Mouse (Mus musculus) lung, adult 2 months (tissue): ENCODE measurements around the gene Tmem191c. TPM values are rescaled to one million over a fixed set of nuclear protein-coding genes. Genes with fewer than 3 reads are reported as not detected.

ENCODE experiments used
- DNase-seq: peaks from one replicate; pipeline ENCODE4 v3.0.0; 2022
- H3K4me1 ChIP-seq: fragments of 200-500 bp; 2 replicates; pipeline ENCODE4 v1.6.1; 2011; ENCODE audit warnings: low read length; ENCODE audit not compliant: control insufficient read depth, insufficient read depth
- H3K4me3 ChIP-seq: fragments of 200-500 bp; replicated peaks from 2 replicates; pipeline ENCODE3; 2011; ENCODE audit warnings: low read depth, mild to moderate bottlenecking, control low read depth, low read length; ENCODE audit errors: extremely low read depth
- CTCF ChIP-seq: fragments of 200-500 bp; IDR thresholded peaks from 2 replicates; pipeline ENCODE4 v1.5.1; 2011; ENCODE audit warnings: mild to moderate bottlenecking, low read length, control low read depth; ENCODE audit not compliant: insufficient read depth
- POLR2A ChIP-seq: fragments of 200-500 bp; IDR thresholded peaks from 2 replicates; pipeline ENCODE4 v1.6.1; 2011; ENCODE audit warnings: low read depth, mild to moderate bottlenecking, control low read depth, low read length, borderline replicate concordance; ENCODE audit errors: extremely low read depth
- WGBS: fragments of 180-500 bp; shearing (Covaris S2); methylation state at CpG from one replicate; pipeline ENCODE4 v1.1.7; 2018; 5-methylcytosine and 5-hydroxymethylcytosine counted together
- polyA plus RNA-seq: library from polyadenylated mRNA; depleted of rRNA; stranded (reverse); fragments of >200 nt; gene quantifications from 2 replicates; pipeline ENCODE4 v1.2.3, GENCODE M21; 2012

Tmem191c gene
- polyA plus RNA-seq, 1 experiment: 7.0 TPM

- TF ChIP-seq POLR2A (no peak), CTCF (no peak)
- 10% methylated on average over 1 of the region's 1 CpGs for WGBS
- H3K4me3 ChIP-seq: no peak overlapping the region
- no peaks in the 10 kb centered on the region for H3K4me1 ChIP-seq
- no peak for DNase-seq
These were observed 32.1 kb upstream of the Tmem191c start for GRCm38 (mm10) chr16:17243731-17244130.

GRCm38 (mm10) chr16:17244996-17245395, 30.9 kb upstream of the Tmem191c start:
- Histone ChIP-seq H3K4me3 (no peak overlapping the region), H3K4me1 (no peaks in the 10 kb centered on the region)
- no peak for TF ChIP-seq POLR2A
- no peak for TF ChIP-seq CTCF
- WGBS: 67% methylated on average over 1 of the region's 1 CpGs
- DNase-seq: no peak

- H3K4me3 ChIP-seq: no peak overlapping the region
- DNase-seq: peak; percentile 75
- H3K4me1 ChIP-seq: no peaks in the 10 kb centered on the region
- WGBS: 51% methylated on average over 4 of the region's 4 CpGs
- no peak for TF ChIP-seq CTCF
- TF ChIP-seq POLR2A: no peak
These were observed 28.1 kb upstream of the Tmem191c start for GRCm38 (mm10) chr16:17247727-17248126.

GRCm38 (mm10) chr16:17249135-17249534, 26.7 kb upstream of the Tmem191c start:
- no peak for DNase-seq
- H3K4me1 ChIP-seq: no peaks in the 10 kb centered on the region
- 44% methylated on average over 6 of the region's 6 CpGs for WGBS
- TF ChIP-seq POLR2A (no peak), CTCF (no peak)
- no peak overlapping the region for H3K4me3 ChIP-seq

GRCm38 (mm10) chr16:17251539-17251938, 24.3 kb upstream of the Tmem191c start:
- WGBS: 42% methylated on average over 3 of the region's 3 CpGs
- DNase-seq: peak; percentile 87
- no peaks in the 10 kb centered on the region for H3K4me1 ChIP-seq
- H3K4me3 ChIP-seq: no peak overlapping the region
- TF ChIP-seq CTCF (no peak), POLR2A (no peak)

- WGBS: 68% methylated on average over 3 of the region's 3 CpGs
- no peak for TF ChIP-seq POLR2A
- TF ChIP-seq CTCF: no peak
- H3K4me1 ChIP-seq: no peaks in the 10 kb centered on the region
- DNase-seq: no peak
- no peak overlapping the region for H3K4me3 ChIP-seq
These were observed 23.7 kb upstream of the Tmem191c start for GRCm38 (mm10) chr16:17252086-17252726.

- 77% methylated on average over 7 of the region's 7 CpGs for WGBS
- no peak for DNase-seq
- TF ChIP-seq POLR2A (no peak), CTCF (no peak)
- no peaks in the 10 kb centered on the region for H3K4me1 ChIP-seq
- no peak overlapping the region for H3K4me3 ChIP-seq
These were observed 23.0 kb upstream of the Tmem191c start for GRCm38 (mm10) chr16:17252841-17253240.

GRCm38 (mm10) chr16:17254005-17254597, 21.8 kb upstream of the Tmem191c start:
- no peak for DNase-seq
- no peaks in the 10 kb centered on the region for H3K4me1 ChIP-seq
- TF ChIP-seq POLR2A: no peak
- TF ChIP-seq CTCF: no peak
- no peak overlapping the region for H3K4me3 ChIP-seq
- 61% methylated on average over 4 of the region's 4 CpGs for WGBS

- 74% methylated on average over 2 of the region's 2 CpGs for WGBS
- Histone ChIP-seq H3K4me3 (no peak overlapping the region), H3K4me1 (no peaks in the 10 kb centered on the region)
- TF ChIP-seq POLR2A (no peak), CTCF (no peak)
- no peak for DNase-seq
These were observed 20.6 kb upstream of the Tmem191c start for GRCm38 (mm10) chr16:17255270-17255669.

- no peaks in the 10 kb centered on the region for H3K4me1 ChIP-seq
- 79% methylated on average over 9 of the region's 9 CpGs for WGBS
- no peak for TF ChIP-seq CTCF
- no peak for TF ChIP-seq POLR2A
- no peak for DNase-seq
- no peak overlapping the region for H3K4me3 ChIP-seq
These were observed 18.5 kb upstream of the Tmem191c start for GRCm38 (mm10) chr16:17257359-17257821.
